Mouse (Mus musculus) erythroblast, embryonic 14.5 days (primary cell): ENCODE results near the gene Cutc.

ENCODE experiments used
- GATA1 ChIP-seq: IDR thresholded peaks from 2 replicates; pipeline ENCODE4 v1.6.1; 2012; ENCODE audit warnings: low read length, inconsistent platforms, mixed read lengths
- TAL1 ChIP-seq: IDR thresholded peaks from 3 replicates; pipeline ENCODE4 v1.6.1; 2012; ENCODE audit warnings: low read length, inconsistent platforms, mixed read lengths

- no peak for TF ChIP-seq TAL1
- no peak for TF ChIP-seq GATA1
Measured at GRCm38 (mm10) chr19:43704211-43704610, 48.6 kb upstream of the Cutc start.
